Mouse (Mus musculus) heart, embryonic 16.5 days (tissue): Measurements from ENCODE around the gene Gm19426. TPM values are rescaled to one million over a fixed set of nuclear protein-coding genes. Genes with fewer than 3 reads are reported as not detected.

ENCODE experiments used
- ATAC-seq: fragments of 200-750 bp; cut with Nextera tagmentation; replicated peaks from 2 replicates; pipeline ENCODE4 v1.8.0; 2017; ENCODE audit warnings: moderate number of reproducible peaks; ENCODE audit not compliant: insufficient read depth, low FRiP score; ENCODE audit errors: extremely low read depth
- H3K27ac ChIP-seq: fragments of 300-500 bp; sonication (generic); 2 replicates; pipeline ENCODE4 v1.5.1; 2014; ENCODE audit warnings: mild to moderate bottlenecking, low read length, control low read depth, moderate library complexity
- H3K27me3 ChIP-seq: fragments of 300-500 bp; sonication (generic); 2 replicates; pipeline ENCODE4 v1.6.1; 2014; ENCODE audit warnings: low read length, mixed read lengths; ENCODE audit not compliant: control insufficient read depth, insufficient read depth
- H3K36me3 ChIP-seq: fragments of 300-500 bp; sonication (generic); 2 replicates; pipeline ENCODE4 v1.6.1; 2014; ENCODE audit not compliant: control insufficient read depth, insufficient read depth
- H3K4me1 ChIP-seq: fragments of 300-500 bp; sonication (generic); 2 replicates; pipeline ENCODE4 v1.6.1; 2014; ENCODE audit warnings: low read length, mixed read lengths; ENCODE audit not compliant: control insufficient read depth, insufficient read depth
- H3K4me2 ChIP-seq: fragments of 300-500 bp; sonication (generic); 2 replicates; pipeline ENCODE4 v1.6.1; 2014; ENCODE audit warnings: low read depth, mild to moderate bottlenecking, control low read depth, low read length
- H3K4me3 ChIP-seq: fragments of 300-500 bp; sonication (generic); 2 replicates; pipeline ENCODE4 v1.5.1; 2014; ENCODE audit warnings: mild to moderate bottlenecking, control low read depth, low read length
- H3K9ac ChIP-seq: fragments of 300-500 bp; sonication (generic); 2 replicates; pipeline ENCODE4 v1.6.1; 2014; ENCODE audit warnings: low read length, control low read depth
- H3K9me3 ChIP-seq: fragments of 300-500 bp; sonication (generic); replicated peaks from 2 replicates; pipeline ENCODE4 v1.6.1; 2016; ENCODE audit warnings: low read length; ENCODE audit not compliant: control insufficient read depth
- WGBS: fragments of 180-500 bp; shearing (Covaris S2); extraction: QIAGEN DNeasy Blood & Tissue Kit; methylation state at CpG from one replicate; pipeline ENCODE4 v1.1.7; 2014; 5-methylcytosine and 5-hydroxymethylcytosine counted together
- polyA plus RNA-seq: library from polyadenylated mRNA; unstranded; fragments of >200 nt; fragmentation: Nextera tagmentation; extraction: Ambion mirVana; gene quantifications from 2 replicates; pipeline ENCODE4 v1.2.1, GENCODE M21; 2015

Gene Gm19426
- polyA plus RNA-seq, 1 experiment from 2014 or later: 3.6 TPM

DNA sequence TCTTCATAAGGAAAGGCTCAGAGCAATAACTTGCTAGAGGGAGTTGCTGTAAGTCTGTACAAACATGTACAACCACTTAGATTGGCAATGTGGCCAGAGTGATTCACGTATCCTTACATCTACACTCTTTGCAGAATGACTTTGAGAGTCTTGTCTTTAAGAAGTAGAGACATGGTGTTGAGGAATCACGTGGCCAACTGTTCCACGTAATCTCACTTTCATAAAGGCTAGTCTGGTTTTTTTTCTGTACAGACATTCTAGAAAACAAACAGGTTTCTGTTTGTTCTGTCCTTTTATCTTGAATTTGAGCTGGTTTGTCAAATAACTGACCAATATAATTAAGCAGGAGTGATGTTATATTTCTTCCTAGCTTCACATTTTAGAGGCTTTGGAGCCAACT lies 17.9 kb upstream of the Gm19426 start:
- no peak overlapping the region for H3K4me3 ChIP-seq
- no peak overlapping the region for H3K4me2 ChIP-seq
- no peaks in the 10 kb centered on the region for H3K4me1 ChIP-seq
- H3K27me3 ChIP-seq: no peaks in the 10 kb centered on the region
- 78% methylated on average over 3 of the region's 3 CpGs for WGBS
- no peak for ATAC-seq
- no peaks in the 10 kb centered on the region for H3K36me3 ChIP-seq
- no peak overlapping the region for H3K9ac ChIP-seq
- H3K27ac ChIP-seq: no peak overlapping the region
- H3K9me3 ChIP-seq: no peaks in the 10 kb centered on the region

- H3K4me2 ChIP-seq: no peak overlapping the region
- 66% methylated on average over 8 of the region's 8 CpGs for WGBS
- no peak overlapping the region for H3K9ac ChIP-seq
- no peaks in the 10 kb centered on the region for H3K36me3 ChIP-seq
- no peaks in the 10 kb centered on the region for H3K9me3 ChIP-seq
- H3K27ac ChIP-seq: no peak overlapping the region
- no peak for ATAC-seq
- H3K4me1 ChIP-seq: no peaks in the 10 kb centered on the region
- H3K4me3 ChIP-seq: no peak overlapping the region
- H3K27me3 ChIP-seq: no peaks in the 10 kb centered on the region
Observed at GRCm38 (mm10) chr2:84760777-84761176, 17.3 kb upstream of the Gm19426 start.

- Histone ChIP-seq H3K36me3 (no peaks in the 10 kb centered on the region), H3K4me3 (no peak overlapping the region), H3K9ac (no peak overlapping the region), H3K4me2 (no peak overlapping the region), H3K9me3 (no peaks in the 10 kb centered on the region), H3K27me3 (no peaks in the 10 kb centered on the region), H3K27ac (no peak overlapping the region), H3K4me1 (no peaks in the 10 kb centered on the region)
- WGBS: 1% methylated on average over 2 of the region's 2 CpGs
- ATAC-seq: peak; percentile 28
Observed at GRCm38 (mm10) chr2:84758542-84759127, 15.2 kb upstream of the Gm19426 start.

- Histone ChIP-seq H3K9ac (no peak overlapping the region), H3K27me3 (no peaks in the 10 kb centered on the region), H3K9me3 (no peaks in the 10 kb centered on the region), H3K4me3 (no peak overlapping the region), H3K4me2 (no peak overlapping the region), H3K4me1 (no peaks in the 10 kb centered on the region), H3K36me3 (no peaks in the 10 kb centered on the region), H3K27ac (no peak overlapping the region)
- no peak for ATAC-seq
- WGBS: 55% methylated on average over 7 of the region's 7 CpGs
Observed at GRCm38 (mm10) chr2:84757026-84757682, 13.7 kb upstream of the Gm19426 start.

GRCm38 (mm10) chr2:84756245-84756644 lies 12.8 kb upstream of the Gm19426 start:
- Histone ChIP-seq H3K27me3 (no peaks in the 10 kb centered on the region), H3K9ac (no peak overlapping the region), H3K36me3 (no peaks in the 10 kb centered on the region), H3K9me3 (no peaks in the 10 kb centered on the region), H3K4me1 (no peaks in the 10 kb centered on the region), H3K4me2 (no peak overlapping the region), H3K4me3 (no peak overlapping the region), H3K27ac (no peak overlapping the region)
- ATAC-seq: no peak
- WGBS: 61% methylated on average over 5 of the region's 5 CpGs

DNA sequence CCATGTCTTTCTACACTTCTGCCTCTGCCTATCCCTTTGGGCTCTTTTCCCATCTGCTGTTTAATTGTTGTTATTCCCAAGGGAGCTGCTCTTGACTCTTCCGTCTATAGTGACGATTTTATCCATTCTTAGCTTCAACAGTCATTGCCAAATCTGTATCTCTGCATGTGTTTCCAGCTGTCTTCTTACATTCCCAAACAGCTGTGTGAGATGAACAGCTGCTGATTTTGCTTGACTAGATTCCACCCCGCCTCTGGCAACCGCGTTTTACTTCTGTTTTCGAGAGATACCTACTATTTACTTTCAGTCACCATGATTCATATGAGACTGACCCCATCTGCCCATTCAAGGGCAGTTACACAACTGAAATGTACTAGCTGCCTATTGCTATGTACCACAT lies 6.7 kb upstream of the Gm19426 start:
- no peak overlapping the region for H3K4me3 ChIP-seq
- no peaks in the 10 kb centered on the region for H3K36me3 ChIP-seq
- H3K4me1 ChIP-seq: no peaks in the 10 kb centered on the region
- WGBS: 52% methylated on average over 6 of the region's 6 CpGs
- H3K9ac ChIP-seq: no peak overlapping the region
- no peaks in the 10 kb centered on the region for H3K27me3 ChIP-seq
- H3K4me2 ChIP-seq: no peak overlapping the region
- ATAC-seq: no peak
- no peaks in the 10 kb centered on the region for H3K9me3 ChIP-seq
- H3K27ac ChIP-seq: no peak overlapping the region

- Histone ChIP-seq H3K9ac (peak overlapping the region; percentile 71), H3K4me3 (peak overlapping the region; percentile 94), H3K36me3 (no peaks in the 10 kb centered on the region), H3K27me3 (no peaks in the 10 kb centered on the region), H3K4me1 (peaks cover 28% of the 10 kb centered on the region), H3K4me2 (peak overlapping the region; percentile 89), H3K27ac (peak overlapping the region; percentile 100), H3K9me3 (no peaks in the 10 kb centered on the region)
- 6% methylated on average over 10 of the region's 10 CpGs for WGBS
- peak; percentile 25 for ATAC-seq
Observed at GRCm38 (mm10) chr2:84744126-84744525, 671 bp upstream of the Gm19426 start.

DNA sequence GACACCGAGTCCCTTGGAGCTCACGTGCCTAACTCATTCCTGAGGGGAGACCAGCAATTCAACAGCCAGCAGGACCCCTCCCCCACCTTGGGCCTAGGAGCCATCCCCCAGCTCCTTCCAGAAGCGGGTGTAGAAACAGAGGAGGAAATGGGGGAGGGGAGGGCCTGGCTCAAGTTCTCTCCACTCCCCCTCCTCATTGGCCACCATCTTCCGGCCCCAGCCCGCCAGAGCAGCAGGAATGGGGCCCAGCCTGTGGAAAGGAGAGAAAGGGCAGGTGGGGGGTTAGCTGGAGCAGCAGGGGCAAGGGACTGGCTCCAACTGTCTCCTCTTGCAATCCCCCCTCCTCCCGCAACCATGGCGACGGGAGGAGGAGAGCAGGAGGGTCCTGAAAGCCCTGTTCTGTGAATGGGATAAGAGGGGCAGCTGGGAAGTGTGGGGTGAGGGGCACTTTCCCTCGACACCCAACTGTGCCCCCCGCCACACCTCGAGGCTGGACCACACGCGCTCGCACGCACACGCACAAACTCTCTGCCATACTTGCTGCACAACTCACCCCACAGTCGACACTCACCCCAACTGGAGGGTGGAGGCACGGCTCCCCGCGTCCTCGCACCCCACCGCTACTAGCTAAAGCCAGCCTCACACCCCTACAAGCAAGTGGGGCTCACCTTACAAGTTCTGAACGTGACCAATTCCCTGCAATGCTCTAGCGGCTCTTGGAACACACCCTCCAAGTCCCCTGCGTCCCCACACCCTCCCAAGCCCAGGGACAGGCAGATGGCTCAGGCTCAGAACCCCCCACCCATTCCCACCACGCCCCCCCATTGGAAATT lies 788 bp downstream of the Gm19426 start:
- Histone ChIP-seq H3K27ac (peak overlapping the region; percentile 100), H3K4me3 (peak overlapping the region; percentile 94), H3K4me1 (peaks cover 37% of the 10 kb centered on the region), H3K9ac (peak overlapping the region; percentile 99), H3K27me3 (no peaks in the 10 kb centered on the region), H3K4me2 (peak overlapping the region; percentile 89), H3K36me3 (no peaks in the 10 kb centered on the region), H3K9me3 (no peaks in the 10 kb centered on the region)
- peak; percentile 38 for ATAC-seq
- 2% methylated on average over 26 of the region's 26 CpGs for WGBS
